Mouse (Mus musculus) embryonic stem cell, embryonic (primary cell): ENCODE measurements around the gene Smim24.

Experiments
- CTCF ChIA-PET, 4 experiments: fragments of 300-600 bp in 2 of 4; fragments of 350-600 bp in 2 of 4; sonication (Branson Sonifier 250); formaldehyde crosslinking; loops; one replicate each; lab custom pipeline; 2022; ENCODE audit warnings: inconsistent platforms in 2 of 4; lab: Charles Lee
- POLR2A ChIA-PET, 4 experiments: fragments of 300-600 bp in 2 of 4; fragments of 350-600 bp in 2 of 4; sonication (Branson Sonifier 250); formaldehyde crosslinking; loops; one replicate each; lab custom pipeline; 2022; ENCODE audit warnings: antibody characterized with exemption in 4 of 4, inconsistent platforms in 1 of 4; lab: Charles Lee

Smim24 gene

GRCm38 (mm10) chr10:81393456-81394063 is 709 bp downstream of the Smim24 start:
- CTCF ChIA-PET, result interaction anchor here (0.6 to 4.9 kb wide), 20 partner anchors 9 to 962 kb away, joined by 3 to 75 read pairs (median 4); partner anchors contain the start of genes Dohh (in 2 of the 4), Gm48551 (in 2 of the 4), Fzr1 (in 1 of the 4) and Pip5k1c (in 1 of the 4)
- POLR2A ChIA-PET, result interaction anchor here in 2 of 4 experiments (0.8 to 3.1 kb wide), 13 partner anchors 9 to 91 kb away, joined by 3 to 20 read pairs (median 3); partner anchors contain the start of genes 4930404N11Rik (in 1 of the 2), Cactin (in 1 of the 2), Dohh (in 1 of the 2) and Gm48551 (in 1 of the 2)

- CTCF ChIA-PET, result interaction anchor here (0.6 to 4.7 kb wide), 20 partner anchors 9 to 146 kb away, joined by 3 to 28 read pairs (median 4); partner anchors contain the start of genes Dohh (in 1 of the 4), Gm48551 (in 1 of the 4) and Pip5k1c (in 1 of the 4)
Observed at GRCm38 (mm10) chr10:81395127-81395526, 2.3 kb downstream of the Smim24 start.

DNA sequence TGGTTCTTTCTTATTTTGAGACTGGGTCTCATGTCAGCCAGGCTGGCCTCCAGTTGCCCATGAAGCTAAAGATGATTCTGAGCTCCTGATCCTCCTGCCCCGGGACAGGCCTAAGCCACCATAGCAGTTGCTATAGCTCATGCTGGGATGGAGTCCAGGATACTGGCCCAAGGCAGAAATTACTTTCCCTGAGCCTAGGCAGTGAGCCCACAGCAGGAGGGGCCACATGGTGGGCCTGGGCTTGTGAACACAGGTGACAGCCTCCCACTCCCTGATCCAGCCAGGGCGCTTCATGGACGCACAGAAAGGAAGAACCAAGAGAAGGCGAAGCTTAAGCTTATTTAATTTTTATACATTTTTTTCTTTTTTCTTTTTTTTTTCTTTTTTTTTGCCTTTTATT is 3.0 kb downstream of the Smim24 start:
- POLR2A ChIA-PET, result interaction anchor here (0.5 to 2.5 kb wide), 21 partner anchors 8 to 201 kb away, joined by 3 to 13 read pairs (median 4); partner anchors contain the start of genes Dohh (in 3 of the 4), Gm48551 (in 3 of the 4), 4930404N11Rik (in 1 of the 4) and Ncln (in 1 of the 4)
- CTCF ChIA-PET, result interaction anchor here in 3 of 4 experiments (0.6 to 4.7 kb wide), 16 partner anchors 8 to 110 kb away, joined by 3 to 28 read pairs (median 6); partner anchors contain the start of genes Dohh (in 1 of the 3), Gm48551 (in 1 of the 3) and Pip5k1c (in 1 of the 3)

More at GRCm38 (mm10) chr10:81395127-81395526, 2.3 kb downstream of the Smim24 start:
- POLR2A ChIA-PET, result interaction anchor here in 3 of 4 experiments (0.5 to 2.5 kb wide), 19 partner anchors 9 to 202 kb away, joined by 3 to 13 read pairs (median 4); partner anchors contain the start of genes Dohh (in 2 of the 3), Gm48551 (in 2 of the 3) and 4930404N11Rik (in 1 of the 3)

DNA sequence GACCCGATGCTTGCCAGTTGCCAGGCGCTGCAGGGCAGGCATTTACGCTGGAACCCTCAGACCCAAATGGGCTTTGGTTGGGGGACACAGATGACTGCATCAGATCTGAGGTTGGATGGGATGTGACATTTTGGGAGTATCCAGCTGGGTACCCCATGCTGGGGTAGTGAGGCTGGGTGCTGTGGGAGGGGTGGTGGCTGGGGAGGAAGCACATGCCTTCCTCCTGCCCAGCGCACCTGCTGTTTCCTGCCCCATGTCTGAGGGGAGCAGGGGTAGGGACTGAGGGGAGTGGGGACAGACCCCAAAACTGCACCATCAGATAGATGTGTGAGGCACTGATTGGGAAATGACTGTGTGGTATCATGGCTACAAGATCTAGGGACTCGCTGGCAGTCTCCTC is 3.9 kb downstream of the Smim24 start:
- CTCF ChIA-PET, result interaction anchor here in 3 of 4 experiments (1.1 to 1.7 kb wide), 3 partner anchors 8 to 92 kb away, joined by 3 to 10 read pairs (median 4); no protein-coding TSS in a partner anchor
- POLR2A ChIA-PET, result interaction anchor here in 2 of 4 experiments (1.2 to 2.5 kb wide), 6 partner anchors 11 to 155 kb away, joined by 3 to 13 read pairs (median 4); partner anchors contain the start of genes Dohh (in 2 of the 2) and Gm48551 (in 2 of the 2)

DNA sequence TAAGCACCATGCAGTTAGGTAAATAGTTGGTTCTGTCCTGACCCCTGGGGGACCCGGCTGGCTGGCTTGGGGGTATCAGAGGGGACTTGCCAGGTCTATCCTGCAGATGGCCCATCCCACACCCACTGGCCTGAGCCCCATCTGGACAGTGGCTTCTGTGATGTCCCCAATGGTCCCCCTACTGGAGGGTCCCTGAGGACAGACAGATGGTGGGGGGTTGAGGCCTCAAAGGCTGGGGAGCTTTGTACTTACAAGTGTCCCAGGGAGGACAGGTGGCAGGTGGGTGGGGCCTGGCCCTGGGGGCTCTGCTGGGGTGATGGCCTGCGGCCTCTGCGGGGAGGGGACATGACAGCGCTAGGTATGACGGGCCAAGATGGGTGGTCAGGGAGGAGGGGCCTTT is 6.4 kb downstream of the Smim24 start:
- CTCF ChIA-PET, result interaction anchor here in 1 of 4 experiments (2.3 kb wide), 1 partner anchor 9 kb away, joined by 10 read pairs; no protein-coding TSS in a partner anchor
- POLR2A ChIA-PET, result interaction anchor here in 2 of 4 experiments (0.7 to 6.6 kb wide), 5 partner anchors 9 to 30 kb away, joined by 3 to 104 read pairs (median 3); partner anchors contain the start of gene Fzr1 (in 1 of the 2)

DNA sequence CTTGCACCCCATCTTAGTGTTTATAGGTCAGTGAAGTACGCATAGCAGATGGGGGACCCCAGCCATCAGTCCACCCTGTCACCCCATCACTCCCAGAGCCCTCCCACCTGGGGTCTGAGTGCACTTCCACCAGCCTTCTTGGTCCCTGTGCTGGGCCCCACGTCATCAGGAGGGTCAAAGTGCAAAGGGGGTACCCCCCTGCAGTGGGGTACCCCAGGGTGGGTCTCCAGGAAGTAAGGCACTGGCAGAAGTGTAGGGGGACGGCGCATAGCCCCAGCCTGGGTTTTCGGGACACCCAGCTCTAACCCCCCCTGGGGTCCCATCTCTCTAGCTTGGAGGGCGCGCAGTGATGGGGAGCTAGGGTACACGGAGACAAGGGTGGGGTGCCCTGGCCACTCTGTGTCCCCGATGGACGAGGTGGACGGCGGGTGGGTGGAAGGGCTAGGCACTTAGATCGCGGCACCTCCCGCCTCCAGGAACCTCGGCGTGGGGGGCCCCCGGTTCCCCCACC is 7.0 kb downstream of the Smim24 start:
- POLR2A ChIA-PET, result interaction anchor here in 3 of 4 experiments (0.5 to 6.6 kb wide), 9 partner anchors 8 to 329 kb away, joined by 3 to 104 read pairs (median 3); partner anchors contain the start of genes Fzr1 (in 2 of the 3) and Ncln (in 1 of the 3)
- CTCF ChIA-PET, result interaction anchor here in 2 of 4 experiments (0.9 to 2.3 kb wide), 2 partner anchors 10 kb away, joined by 3 to 10 read pairs; no protein-coding TSS in a partner anchor

DNA sequence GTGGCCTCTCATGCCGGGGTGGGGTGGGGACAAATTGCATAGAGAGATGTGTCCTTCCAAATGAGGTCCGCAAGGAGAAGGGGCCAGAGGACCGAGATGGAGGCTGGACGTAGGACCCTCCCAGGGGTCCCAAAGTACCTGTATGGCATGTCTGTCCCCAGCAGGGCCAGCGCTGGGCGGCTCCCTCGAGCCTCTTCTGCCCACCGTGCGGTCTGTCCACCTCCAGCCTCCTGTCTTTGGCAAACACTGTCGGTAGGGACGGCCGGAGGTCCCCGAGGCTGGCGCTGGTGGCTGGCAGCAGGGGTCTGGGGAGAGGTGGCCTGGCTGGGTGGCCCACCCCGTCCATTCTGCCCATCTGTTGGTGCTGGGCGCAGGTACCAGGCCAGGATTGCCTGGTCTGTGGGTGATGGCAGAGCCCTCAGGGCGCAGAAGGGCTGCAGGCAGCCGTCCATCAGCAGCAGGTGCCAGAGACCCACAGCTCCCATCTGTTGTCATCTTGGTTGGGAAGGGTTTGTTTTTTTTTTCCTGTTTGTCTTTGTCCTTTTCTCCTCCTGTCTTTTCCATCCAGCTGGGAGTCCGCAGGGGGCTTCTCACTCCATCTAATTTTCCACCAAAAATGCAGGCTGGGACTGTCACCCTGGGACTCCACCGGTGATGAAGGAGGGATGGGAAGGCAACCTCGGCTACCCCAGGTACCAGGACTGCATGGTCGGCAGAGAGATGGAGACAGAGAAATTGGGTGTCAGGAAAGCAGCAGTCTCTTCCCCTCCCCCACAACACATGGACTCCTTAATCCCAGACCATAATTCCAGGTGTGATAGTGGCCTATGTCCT is 7.7 kb downstream of the Smim24 start:
- ChIA-PET POLR2A (interaction anchor here in 3 of 4 experiments (0.6 to 8.1 kb wide), 27 partner anchors 11 to 461 kb away, joined by 3 to 104 read pairs (median 6); partner anchors contain the start of genes Dohh (in 2 of the 3), Gm48551 (in 2 of the 3), Cactin (in 1 of the 3) and Fzr1 (in 1 of the 3)), CTCF (interaction anchor here (0.5 to 2.2 kb wide), 7 partner anchors 10 to 378 kb away, joined by 3 to 12 read pairs (median 4); no protein-coding TSS in a partner anchor)

DNA sequence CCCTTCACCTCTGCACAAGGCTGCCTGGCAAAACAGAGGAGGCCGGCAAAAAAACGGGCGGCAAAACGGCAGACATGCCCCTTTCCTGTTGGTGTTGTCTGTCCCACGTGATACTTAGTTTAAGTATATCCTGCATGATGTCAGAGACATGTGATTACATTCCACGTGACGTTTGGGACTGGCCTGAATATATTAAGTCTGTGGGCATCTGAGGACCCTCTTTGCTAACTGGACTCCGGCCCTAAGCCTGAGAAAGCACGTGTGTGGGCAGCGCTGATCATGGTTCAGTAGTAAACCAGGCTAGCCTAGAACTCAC is 8.3 kb downstream of the Smim24 start:
- CTCF ChIA-PET, result interaction anchor here in 3 of 4 experiments (0.5 to 7.9 kb wide), 31 partner anchors 10 to 379 kb away, joined by 3 to 98 read pairs (median 5); partner anchors contain the start of genes Dohh (in 2 of the 3), Gm48551 (in 2 of the 3), Atcay (in 1 of the 3) and Gm48552 (in 1 of the 3)
- POLR2A ChIA-PET, result interaction anchor here in 3 of 4 experiments (0.6 to 8.1 kb wide), 69 partner anchors 8 to 725 kb away, joined by 3 to 104 read pairs (median 5); partner anchors contain the start of genes Cactin (in 3 of the 3), Dohh (in 2 of the 3), Fzr1 (in 2 of the 3) and Gm48551 (in 2 of the 3)

DNA sequence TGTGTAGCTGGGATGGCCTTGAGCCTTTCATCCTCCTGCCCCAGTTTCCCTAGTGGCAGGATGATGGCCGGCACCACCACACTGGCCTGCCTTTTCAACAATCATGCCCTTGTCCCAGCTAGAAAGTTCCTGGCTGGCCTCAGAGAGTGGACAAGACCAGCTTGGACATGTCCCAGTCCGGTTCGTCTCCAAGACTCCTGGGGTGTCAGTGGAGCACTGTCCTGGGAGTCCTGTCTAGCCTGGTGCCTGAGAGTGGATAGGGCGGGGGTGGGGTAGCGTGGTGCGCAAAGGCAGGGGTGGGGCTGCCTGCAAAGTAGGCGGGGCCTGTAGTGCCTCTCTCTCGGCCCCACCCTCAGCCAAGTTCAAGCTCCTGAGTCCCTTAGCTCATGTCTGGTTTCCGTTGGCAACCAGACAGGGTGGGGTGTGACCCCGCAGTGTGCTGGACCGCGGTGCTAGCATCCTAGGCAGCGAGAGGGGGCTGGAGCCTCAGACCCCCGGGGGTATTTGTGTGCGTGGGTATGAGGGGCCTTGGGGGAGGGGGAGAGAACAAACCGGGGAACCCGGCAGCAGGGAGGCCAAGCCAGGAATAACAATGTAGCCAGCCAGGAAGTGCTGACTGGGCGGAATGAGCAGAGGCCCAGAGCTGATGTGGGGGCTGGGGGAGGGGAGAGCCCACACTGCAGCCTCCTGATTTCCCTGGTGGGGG is 8.8 kb downstream of the Smim24 start:
- POLR2A ChIA-PET, result interaction anchor here in 3 of 4 experiments (0.6 to 8.1 kb wide), 87 partner anchors 9 to 1457 kb away, joined by 3 to 104 read pairs (median 4); partner anchors contain the start of genes Cactin (in 3 of the 3), Dohh (in 2 of the 3), Fzr1 (in 2 of the 3) and Gm48551 (in 2 of the 3)
- CTCF ChIA-PET, result interaction anchor here in 3 of 4 experiments (0.5 to 7.9 kb wide), 32 partner anchors 10 to 209 kb away, joined by 3 to 98 read pairs (median 5); partner anchors contain the start of genes Dohh (in 2 of the 3), Gm48551 (in 2 of the 3), Atcay (in 1 of the 3) and Fzr1 (in 1 of the 3)

DNA sequence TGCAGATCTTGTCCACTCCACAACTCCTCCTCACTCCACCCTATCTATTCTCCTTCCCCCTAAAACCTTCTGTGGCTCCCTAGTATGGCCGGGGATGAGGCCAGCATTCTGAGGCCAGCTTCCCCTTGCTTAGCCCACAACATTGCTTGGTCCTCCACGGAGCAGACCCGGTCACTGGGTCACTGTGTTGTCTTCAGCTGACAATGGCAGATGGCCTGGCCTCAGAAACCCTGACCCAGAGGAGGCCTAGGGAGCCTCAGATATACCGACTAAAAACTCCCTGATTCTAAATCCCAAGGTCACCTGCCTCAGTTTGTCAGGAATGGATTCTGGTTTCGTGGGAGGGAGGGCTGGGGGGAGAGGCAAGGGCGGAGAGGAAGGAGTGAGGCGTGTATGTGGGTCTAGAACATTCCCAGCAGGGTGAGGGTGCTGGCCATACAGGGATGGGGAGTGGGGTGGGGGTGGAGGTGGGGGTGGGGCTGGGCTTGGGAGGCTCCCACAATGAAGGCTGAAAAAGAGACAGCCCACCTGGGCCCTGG is 9.4 kb downstream of the Smim24 start:
- CTCF ChIA-PET, result interaction anchor here (0.6 to 7.9 kb wide), 29 partner anchors 11 to 210 kb away, joined by 3 to 98 read pairs (median 5); partner anchors contain the start of genes Atcay (in 1 of the 4), Dohh (in 1 of the 4), Fzr1 (in 1 of the 4) and Gm48551 (in 1 of the 4)

DNA sequence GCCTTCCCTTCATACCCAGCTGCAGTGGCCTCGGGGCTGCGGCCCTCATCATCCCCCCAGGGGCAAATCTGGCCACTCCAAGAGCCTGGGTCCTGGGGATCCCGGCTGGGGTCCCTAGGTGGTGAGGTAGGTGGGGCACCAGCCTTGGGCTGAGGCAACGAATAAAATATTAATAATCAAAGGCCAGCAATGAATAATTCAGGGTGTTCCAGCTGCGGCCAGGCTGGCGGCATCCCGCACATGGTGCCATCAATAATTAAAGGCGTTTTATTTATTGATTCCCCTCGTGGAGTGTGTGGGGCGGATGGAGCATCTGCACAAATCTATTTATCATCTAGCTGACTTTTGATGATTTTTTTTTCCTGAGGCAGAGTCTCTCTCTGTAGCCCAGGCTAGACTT is 10.7 kb downstream of the Smim24 start:
- CTCF ChIA-PET, result interaction anchor here (0.6 to 7.9 kb wide), 25 partner anchors 8 to 297 kb away, joined by 3 to 98 read pairs (median 5); partner anchors contain the start of genes Fzr1 (in 1 of the 4), Gm48552 (in 1 of the 4), Pip5k1c (in 1 of the 4) and Smim24 (in 1 of the 4)
- POLR2A ChIA-PET, result interaction anchor here (0.5 to 8.1 kb wide), 26 partner anchors 8 to 386 kb away, joined by 3 to 104 read pairs (median 5); partner anchors contain the start of genes Fzr1 (in 2 of the 4), Cactin (in 1 of the 4), Dohh (in 1 of the 4) and Eef2 (in 1 of the 4)

More for the DNA sequence above, 9.4 kb downstream of the Smim24 start:
- POLR2A ChIA-PET, result interaction anchor here (0.6 to 8.1 kb wide), 82 partner anchors 9 to 1457 kb away, joined by 3 to 104 read pairs (median 4); partner anchors contain the start of genes Cactin (in 3 of the 4), Dohh (in 2 of the 4), Fzr1 (in 2 of the 4) and Gm48551 (in 2 of the 4)

DNA sequence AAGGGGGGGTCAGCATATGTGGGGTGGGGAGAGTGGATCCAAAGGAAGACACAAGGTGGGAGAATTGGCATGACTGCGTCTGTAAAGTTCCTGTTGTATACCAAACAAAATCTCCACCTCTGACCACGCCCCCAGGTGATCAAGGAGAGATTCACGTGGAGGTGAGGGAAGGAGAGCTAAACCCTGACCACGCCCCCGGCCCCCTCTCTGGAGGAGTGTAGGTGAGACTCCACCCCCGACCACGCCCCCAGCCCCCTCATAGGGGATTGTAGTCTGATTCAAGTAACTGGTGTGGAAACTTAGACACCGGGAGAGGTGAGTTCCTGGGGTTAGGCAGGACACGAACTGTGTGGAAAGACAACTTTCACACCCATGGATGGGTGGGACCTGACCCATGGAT is 11.2 kb downstream of the Smim24 start:
- CTCF ChIA-PET, result interaction anchor here (0.6 to 7.9 kb wide), 30 partner anchors 8 to 298 kb away, joined by 3 to 98 read pairs (median 4); partner anchors contain the start of genes Smim24 (in 2 of the 4), Fzr1 (in 1 of the 4), Gm48552 (in 1 of the 4) and Pip5k1c (in 1 of the 4)
- POLR2A ChIA-PET, result interaction anchor here in 3 of 4 experiments (0.6 to 8.1 kb wide), 23 partner anchors 8 to 474 kb away, joined by 3 to 104 read pairs (median 4); partner anchors contain the start of genes Fzr1 (in 2 of the 3), Cactin (in 1 of the 3), Dohh (in 1 of the 3) and Eef2 (in 1 of the 3)

- ChIA-PET CTCF (interaction anchor here (0.6 to 7.9 kb wide), 34 partner anchors 9 to 147 kb away, joined by 3 to 98 read pairs (median 4); partner anchors contain the start of genes Smim24 (in 3 of the 4), Apba3 (in 1 of the 4), Fzr1 (in 1 of the 4) and Gm48552 (in 1 of the 4)), POLR2A (interaction anchor here in 3 of 4 experiments (0.6 to 8.1 kb wide), 23 partner anchors 9 to 475 kb away, joined by 3 to 104 read pairs (median 4); partner anchors contain the start of genes Fzr1 (in 2 of the 3), Cactin (in 1 of the 3), Dohh (in 1 of the 3) and Gadd45b (in 1 of the 3))
Observed at GRCm38 (mm10) chr10:81404720-81405119, 11.9 kb downstream of the Smim24 start.
